Mouse (Mus musculus) kidney, embryonic 16.5 days (tissue): ENCODE measurements around the gene Prr5. TPM values are rescaled to one million over a fixed set of nuclear protein-coding genes. Genes with fewer than 3 reads are reported as not detected.

Experiments used
- ATAC-seq: fragments of 200-750 bp; cut with Nextera tagmentation; 2 replicates; pipeline ENCODE4 v1.8.0; 2017; ENCODE audit warnings: moderate TSS enrichment; ENCODE audit not compliant: low FRiP score, low TSS enrichment
- H3K27ac ChIP-seq: fragments of 300-500 bp; sonication (generic); 2 replicates; pipeline ENCODE4 v1.5.1; 2014; ENCODE audit warnings: low read length
- H3K27me3 ChIP-seq: fragments of 300-500 bp; sonication (generic); 2 replicates; pipeline ENCODE4 v1.6.1; 2014; ENCODE audit warnings: low read length, control low read depth, mixed read lengths; ENCODE audit not compliant: insufficient read depth
- H3K36me3 ChIP-seq: fragments of 300-500 bp; sonication (generic); 2 replicates; pipeline ENCODE4 v1.6.1; 2014; ENCODE audit warnings: low read length, control low read depth, mixed read lengths; ENCODE audit not compliant: insufficient read depth
- H3K4me1 ChIP-seq: fragments of 300-500 bp; sonication (generic); 2 replicates; pipeline ENCODE4 v1.6.1; 2014; ENCODE audit warnings: low read length, control low read depth, mixed read lengths; ENCODE audit not compliant: insufficient read depth
- H3K4me2 ChIP-seq: fragments of 300-500 bp; sonication (generic); replicated peaks from 2 replicates; pipeline ENCODE4 v1.6.1; 2014; ENCODE audit warnings: low read depth, low read length
- H3K4me3 ChIP-seq: fragments of 300-500 bp; sonication (generic); 2 replicates; pipeline ENCODE4 v1.5.1; 2014; ENCODE audit warnings: mild to moderate bottlenecking, low read length
- H3K9ac ChIP-seq: fragments of 300-500 bp; sonication (generic); replicated peaks from 2 replicates; pipeline ENCODE4 v1.6.1; 2014; ENCODE audit warnings: low read length
- H3K9me3 ChIP-seq: fragments of 300-500 bp; sonication (generic); 2 replicates; pipeline ENCODE4 v1.6.1; 2016; ENCODE audit warnings: low read length, control low read depth
- WGBS: fragments of 180-500 bp; shearing (Covaris S2); extraction: QIAGEN DNeasy Blood & Tissue Kit; methylation state at CpG from one replicate; pipeline ENCODE4 v1.1.7; 2014; 5-methylcytosine and 5-hydroxymethylcytosine counted together
- polyA plus RNA-seq: library from polyadenylated mRNA; unstranded; fragments of >200 nt; fragmentation: Nextera tagmentation; extraction: Ambion mirVana; gene quantifications from 2 replicates; pipeline ENCODE4 v1.2.1, GENCODE M21; 2015

The Prr5 gene
- polyA plus RNA-seq, 1 experiment from 2014 or later, result 43.4 TPM

GRCm38 (mm10) chr15:84638405-84638804 lies 31.0 kb upstream of the Prr5 start:
- Histone ChIP-seq H3K36me3 (no peaks in the 10 kb centered on the region), H3K4me2 (no peak overlapping the region), H3K9me3 (no peaks in the 10 kb centered on the region), H3K4me1 (peaks cover 26% of the 10 kb centered on the region), H3K4me3 (no peak overlapping the region), H3K27me3 (no peaks in the 10 kb centered on the region), H3K9ac (no peak overlapping the region), H3K27ac (no peak overlapping the region)
- no peak for ATAC-seq

DNA sequence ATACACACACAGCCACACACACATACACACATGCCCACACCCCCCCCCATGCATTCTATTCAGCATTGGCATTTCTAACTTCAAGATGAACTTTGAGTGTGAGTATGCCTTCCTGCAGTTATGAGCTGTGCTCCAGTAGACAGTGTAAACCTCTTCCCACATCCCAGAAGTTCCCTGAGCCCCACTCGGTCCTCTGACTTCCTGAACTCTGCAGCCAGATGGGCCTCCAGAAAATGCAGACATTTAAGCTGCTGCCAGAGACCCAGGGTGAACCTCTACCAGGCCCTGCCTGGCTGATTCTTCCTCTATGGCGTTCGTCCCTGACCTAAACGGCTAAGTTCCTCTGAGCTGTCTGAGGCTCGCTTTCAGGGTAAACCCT lies 30.4 kb upstream of the Prr5 start:
- Histone ChIP-seq H3K4me3 (no peak overlapping the region), H3K9me3 (no peaks in the 10 kb centered on the region), H3K4me1 (peaks cover 27% of the 10 kb centered on the region), H3K4me2 (no peak overlapping the region), H3K27ac (peak overlapping the region; percentile 67), H3K9ac (no peak overlapping the region), H3K36me3 (no peaks in the 10 kb centered on the region), H3K27me3 (no peaks in the 10 kb centered on the region)
- 36% methylated on average over 5 of the region's 5 CpGs for WGBS
- 0 out of 2 replicates have a peak, but pooled peaks have one; percentile 28 for ATAC-seq

GRCm38 (mm10) chr15:84639451-84640136 lies 29.8 kb upstream of the Prr5 start:
- 50% methylated on average over 6 of the region's 6 CpGs for WGBS
- Histone ChIP-seq H3K9me3 (no peaks in the 10 kb centered on the region), H3K9ac (no peak overlapping the region), H3K4me2 (no peak overlapping the region), H3K4me3 (no peak overlapping the region), H3K4me1 (peaks cover 27% of the 10 kb centered on the region), H3K36me3 (no peaks in the 10 kb centered on the region), H3K27ac (peak overlapping the region; percentile 67), H3K27me3 (no peaks in the 10 kb centered on the region)
- peak; percentile 62; the same call in 1 of the 2 replicates for ATAC-seq

- Histone ChIP-seq H3K4me2 (no peak overlapping the region), H3K36me3 (no peaks in the 10 kb centered on the region), H3K9ac (no peak overlapping the region), H3K27ac (no peak overlapping the region), H3K9me3 (peaks cover 6% of the 10 kb centered on the region; the same call in 1 of the 2 replicates), H3K4me1 (peaks cover 27% of the 10 kb centered on the region), H3K27me3 (no peaks in the 10 kb centered on the region), H3K4me3 (no peak overlapping the region)
- no peak for ATAC-seq
- WGBS, result 83% methylated on average over 6 of the region's 6 CpGs
These were observed 28.7 kb upstream of the Prr5 start for GRCm38 (mm10) chr15:84640722-84641121.

GRCm38 (mm10) chr15:84641127-84641526 lies 28.3 kb upstream of the Prr5 start:
- H3K36me3 ChIP-seq, result no peaks in the 10 kb centered on the region
- WGBS, result 49% methylated on average over 5 of the region's 5 CpGs
- H3K9me3 ChIP-seq, result peaks cover 6% of the 10 kb centered on the region; the same call in 1 of the 2 replicates
- no peak for ATAC-seq
- H3K4me1 ChIP-seq, result peaks cover 27% of the 10 kb centered on the region
- no peak overlapping the region for H3K27ac ChIP-seq
- no peaks in the 10 kb centered on the region for H3K27me3 ChIP-seq
- H3K4me2 ChIP-seq, result no peak overlapping the region
- H3K4me3 ChIP-seq, result no peak overlapping the region
- no peak overlapping the region for H3K9ac ChIP-seq

DNA sequence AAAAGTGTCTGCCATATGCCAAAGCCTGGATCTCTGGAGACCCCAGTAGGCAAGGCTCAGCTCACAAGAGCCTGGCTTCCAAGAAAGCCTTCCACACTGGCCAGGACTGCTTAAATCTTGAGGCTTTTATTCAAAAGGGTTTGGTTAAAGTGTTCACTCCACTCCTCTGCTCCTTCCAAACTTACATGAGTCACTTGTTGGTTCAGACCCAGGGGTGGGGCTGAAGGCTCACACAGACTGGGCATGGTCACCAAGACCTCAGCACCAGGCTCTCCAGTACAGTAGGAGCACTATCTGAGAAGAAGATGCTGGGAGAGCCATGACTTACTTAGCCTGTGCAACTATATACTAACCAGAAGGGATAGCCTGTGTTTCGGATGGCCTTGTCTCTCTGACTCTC lies 27.5 kb upstream of the Prr5 start:
- Histone ChIP-seq H3K4me3 (no peak overlapping the region), H3K4me1 (peaks cover 27% of the 10 kb centered on the region), H3K9me3 (peaks cover 6% of the 10 kb centered on the region; the same call in 1 of the 2 replicates), H3K4me2 (no peak overlapping the region), H3K27me3 (no peaks in the 10 kb centered on the region), H3K9ac (no peak overlapping the region), H3K36me3 (no peaks in the 10 kb centered on the region), H3K27ac (no peak overlapping the region)
- 100% methylated on average over 1 of the region's 1 CpGs for WGBS
- no peak for ATAC-seq

DNA sequence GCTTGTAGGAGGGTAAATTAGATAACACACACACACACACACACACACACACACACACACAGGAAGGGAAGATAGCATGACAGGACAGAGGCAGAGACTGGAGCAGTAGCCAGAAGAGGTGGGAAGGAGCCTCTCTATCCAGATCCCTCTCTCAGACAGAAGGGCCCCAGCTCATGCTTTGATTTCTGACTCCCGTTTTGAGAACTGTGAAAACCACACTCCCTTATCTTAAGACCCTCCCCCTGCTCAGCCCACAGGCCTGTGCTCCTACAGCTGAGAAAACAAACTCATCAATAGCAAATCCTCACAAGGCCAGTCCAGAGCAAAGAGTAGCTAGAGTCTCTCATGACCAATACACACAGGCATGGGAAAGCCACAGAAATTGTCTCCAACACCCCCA lies 26.2 kb upstream of the Prr5 start:
- Histone ChIP-seq H3K4me1 (peaks cover 27% of the 10 kb centered on the region), H3K9me3 (peaks cover 16% of the 10 kb centered on the region), H3K36me3 (no peaks in the 10 kb centered on the region), H3K27ac (no peak overlapping the region), H3K9ac (no peak overlapping the region), H3K4me2 (no peak overlapping the region), H3K27me3 (no peaks in the 10 kb centered on the region), H3K4me3 (no peak overlapping the region)
- no peak; the same call in 1 of the 2 replicates for ATAC-seq
- WGBS, result 4% methylated on average over 1 of the region's 1 CpGs

GRCm38 (mm10) chr15:84651481-84651880 lies 17.9 kb upstream of the Prr5 start:
- Histone ChIP-seq H3K9ac (no peak overlapping the region), H3K4me1 (peaks cover 12% of the 10 kb centered on the region), H3K9me3 (peaks cover 10% of the 10 kb centered on the region), H3K27ac (no peak overlapping the region), H3K4me3 (no peak overlapping the region), H3K36me3 (no peaks in the 10 kb centered on the region), H3K27me3 (no peaks in the 10 kb centered on the region), H3K4me2 (no peak overlapping the region)
- 75% methylated on average over 6 of the region's 6 CpGs for WGBS
- no peak for ATAC-seq

GRCm38 (mm10) chr15:84653151-84653550 lies 16.3 kb upstream of the Prr5 start:
- Histone ChIP-seq H3K36me3 (no peaks in the 10 kb centered on the region), H3K4me1 (peaks cover 12% of the 10 kb centered on the region), H3K27me3 (no peaks in the 10 kb centered on the region), H3K4me2 (no peak overlapping the region), H3K27ac (no peak overlapping the region), H3K4me3 (no peak overlapping the region), H3K9ac (no peak overlapping the region), H3K9me3 (no peaks in the 10 kb centered on the region)
- WGBS, result 91% methylated on average over 7 of the region's 7 CpGs
- no peak for ATAC-seq
